Mouse (Mus musculus) MEL-GATA-1-ER (cell line): ENCODE measurements around the gene Rasgrf2.

Experiments used
- DNase-seq: peaks from one replicate; pipeline ENCODE4 v3.0.0-alpha.2; 2012; ENCODE audit warnings: low read depth; ENCODE audit errors: extremely low read depth

The Rasgrf2 gene

DNA sequence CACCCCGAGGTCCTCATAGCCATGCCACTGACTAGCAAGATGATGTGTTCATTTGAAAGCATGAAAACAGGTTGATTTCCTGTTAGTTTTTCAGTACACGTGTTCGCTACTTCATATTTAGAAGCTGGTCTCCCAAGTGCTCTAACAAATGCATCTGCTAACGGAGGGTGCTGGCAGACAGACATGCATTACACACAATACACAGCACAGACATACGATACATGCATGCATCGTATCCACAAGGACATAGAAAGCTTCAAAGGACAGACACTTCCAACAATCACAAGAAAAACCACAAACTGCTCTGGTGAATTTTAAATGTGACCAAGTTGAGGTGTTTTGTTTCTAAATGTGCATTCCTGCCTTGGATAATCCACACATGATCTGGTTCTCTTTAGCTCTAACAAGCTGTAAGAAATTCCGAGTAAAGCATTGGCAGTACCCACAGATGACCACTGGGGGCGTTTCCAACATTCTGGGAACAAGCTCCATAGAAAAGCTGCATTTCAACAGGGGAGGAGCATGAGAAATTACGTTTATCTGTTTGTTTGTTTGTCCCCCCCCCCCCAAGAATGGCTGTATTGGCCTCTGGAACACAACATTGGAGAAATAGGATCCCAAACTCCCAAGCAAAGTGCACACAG, 249.5 kb downstream of the Rasgrf2 start:
- DNase-seq, result peak; percentile 12

DNA sequence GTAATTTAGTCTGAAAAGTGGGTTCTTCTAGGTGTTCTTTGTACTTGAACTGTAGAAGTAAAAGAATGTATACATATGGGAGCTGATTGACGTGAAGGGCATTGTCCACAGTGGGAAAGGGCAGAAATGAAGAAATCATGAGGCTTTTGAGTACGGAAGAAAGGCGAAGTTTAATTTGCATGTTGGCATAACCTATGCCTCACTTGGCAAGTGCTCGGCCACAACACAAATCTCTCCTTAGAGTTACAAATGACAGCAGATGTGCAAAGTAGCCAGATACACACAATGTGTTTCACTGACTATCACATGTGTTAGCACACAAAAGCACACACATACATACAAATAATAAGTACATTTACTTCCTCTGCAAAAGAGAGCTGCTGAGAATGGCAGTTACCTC, 251.2 kb downstream of the Rasgrf2 start:
- no peak for DNase-seq

DNA sequence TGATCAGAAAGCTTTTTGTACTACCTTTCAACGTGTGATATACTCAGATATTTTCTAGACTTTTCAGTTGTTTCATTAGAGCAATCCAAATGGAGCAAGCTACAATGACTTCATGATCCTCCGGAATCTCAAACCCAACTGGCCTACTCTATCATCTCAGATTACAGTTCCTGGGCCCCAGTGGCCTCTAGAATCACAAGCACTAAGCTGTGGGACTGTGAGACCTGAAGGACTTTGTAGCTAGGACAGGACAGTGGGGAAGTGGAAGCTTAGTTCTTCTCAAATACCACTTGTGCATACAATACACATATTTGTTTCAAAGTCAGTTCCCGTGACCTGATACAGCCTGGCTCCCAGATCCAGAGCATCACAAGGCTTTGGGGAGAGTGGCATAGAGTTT, 253.5 kb downstream of the Rasgrf2 start:
- DNase-seq, result no peak

DNA sequence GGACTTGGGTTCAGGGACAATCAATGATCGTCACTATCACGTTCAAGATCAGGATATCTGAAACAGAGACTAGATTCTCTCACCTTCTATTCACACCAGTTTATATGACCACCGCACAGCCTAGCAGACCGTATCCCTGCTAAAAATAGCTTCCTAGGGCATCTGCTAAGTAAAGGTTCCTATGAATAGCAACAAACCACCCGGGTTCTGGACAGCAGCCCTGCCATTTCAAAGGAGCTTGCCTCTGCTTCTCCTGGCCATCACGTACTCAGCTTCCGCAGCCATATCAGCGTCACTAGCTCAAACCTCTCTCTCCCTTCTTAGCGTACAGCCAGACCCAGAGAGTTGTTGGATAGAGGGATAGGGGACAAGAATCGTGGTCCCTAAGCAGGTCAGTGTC, 254.1 kb downstream of the Rasgrf2 start:
- DNase-seq, result no peak

DNA sequence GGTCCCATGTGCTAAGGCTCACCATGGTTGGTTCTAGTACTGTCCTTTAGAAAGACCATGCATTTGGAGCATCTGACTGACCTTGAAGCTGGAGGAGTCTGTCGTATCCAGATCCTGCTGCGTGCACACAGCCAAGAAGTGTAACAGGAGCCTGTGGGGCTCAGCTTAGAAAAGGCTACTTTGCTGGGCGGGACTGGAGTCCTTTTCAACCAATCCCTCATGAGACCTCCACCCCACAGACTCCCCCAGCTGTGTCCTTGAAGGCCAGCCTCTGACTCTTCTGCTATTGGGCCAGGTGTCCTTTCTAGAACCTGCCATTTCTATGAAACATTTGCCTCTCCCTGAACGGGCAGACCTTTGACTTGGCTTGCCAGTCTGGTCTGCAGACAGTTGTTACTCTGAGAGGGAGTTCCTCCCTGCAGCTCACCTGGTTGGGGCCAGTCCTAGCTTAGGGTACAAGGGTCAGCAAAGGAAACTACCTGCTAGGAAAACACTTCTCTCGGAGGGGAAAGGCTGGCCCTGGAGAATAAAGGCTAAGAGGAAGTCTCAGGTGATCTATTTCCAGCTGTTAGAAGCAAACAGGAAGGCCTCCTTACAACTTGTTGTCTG, 254.6 kb downstream of the Rasgrf2 start, which contains the start of gene Ckmt2:
TSS of gene Ckmt2 (minus strand) at position 145 of the 609 bp plus-strand sequence.
- no peak for DNase-seq

DNA sequence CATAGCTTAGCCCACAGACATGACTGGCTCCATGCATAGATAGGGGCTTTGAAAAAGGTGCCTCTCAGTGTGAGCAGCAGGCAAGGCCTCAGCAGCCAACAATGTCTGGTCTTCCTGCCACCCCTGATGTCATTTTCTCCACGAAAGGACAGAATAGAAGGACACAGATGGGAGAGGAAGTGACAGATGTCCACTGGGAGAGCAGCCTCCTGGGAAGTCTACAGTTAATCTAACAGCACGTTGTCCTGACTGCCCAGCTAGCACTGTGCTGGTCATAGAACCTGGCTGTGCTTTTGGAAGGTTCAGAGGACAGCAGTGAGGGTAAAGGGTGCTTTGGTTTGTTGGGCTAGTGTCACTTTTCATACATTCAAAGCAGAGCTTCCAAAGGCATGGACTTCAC, 255.9 kb downstream of the Rasgrf2 start:
- no peak for DNase-seq

DNA sequence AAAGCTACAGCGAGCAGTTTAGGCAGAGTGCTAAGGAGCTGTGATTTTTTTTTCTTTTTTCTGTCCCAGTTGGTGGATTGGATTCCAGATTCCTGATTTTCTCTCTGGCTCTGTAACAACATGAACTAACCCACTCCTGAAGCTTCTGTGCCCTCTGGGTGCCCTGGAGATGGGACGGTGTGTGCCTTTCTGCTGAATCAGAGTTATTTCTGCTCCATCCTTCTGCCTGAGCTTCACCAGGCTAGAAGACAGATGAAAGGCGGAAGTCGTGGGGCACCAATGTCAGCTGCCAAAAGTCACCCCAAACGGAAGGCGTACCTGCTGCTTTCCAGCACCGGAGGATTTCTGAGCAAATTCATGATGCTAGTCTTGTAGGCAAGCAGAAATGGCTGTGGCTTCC, 256.9 kb downstream of the Rasgrf2 start:
- no peak for DNase-seq

DNA sequence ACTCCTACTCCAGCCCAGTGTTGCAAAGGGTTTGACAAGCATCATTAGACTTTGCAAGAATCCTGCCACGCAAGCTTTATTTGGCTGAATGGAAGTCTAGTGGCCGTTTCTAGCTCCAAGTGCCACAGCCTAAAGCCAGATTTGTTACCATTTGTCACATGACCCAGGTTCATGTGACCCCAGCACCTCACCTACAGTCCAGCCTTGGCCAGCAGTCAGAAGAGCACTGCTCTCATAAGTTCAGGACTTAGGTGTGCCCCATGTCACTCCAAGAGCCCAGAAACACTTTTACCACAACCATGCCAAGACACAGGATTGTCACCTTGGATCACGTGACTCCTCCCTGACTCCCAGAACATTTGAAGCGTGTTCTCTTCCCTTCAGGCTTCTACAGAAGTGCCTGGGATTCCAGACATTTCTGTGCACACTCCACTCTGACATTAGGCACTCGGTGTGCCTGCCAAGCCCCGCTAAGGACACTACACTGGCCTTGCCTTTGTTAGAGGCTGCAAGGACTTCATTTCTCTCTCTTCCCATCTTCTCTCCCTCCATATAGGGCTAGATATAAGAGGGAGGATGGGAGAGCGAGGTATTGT, 257.6 kb downstream of the Rasgrf2 start:
- no peak for DNase-seq

DNA sequence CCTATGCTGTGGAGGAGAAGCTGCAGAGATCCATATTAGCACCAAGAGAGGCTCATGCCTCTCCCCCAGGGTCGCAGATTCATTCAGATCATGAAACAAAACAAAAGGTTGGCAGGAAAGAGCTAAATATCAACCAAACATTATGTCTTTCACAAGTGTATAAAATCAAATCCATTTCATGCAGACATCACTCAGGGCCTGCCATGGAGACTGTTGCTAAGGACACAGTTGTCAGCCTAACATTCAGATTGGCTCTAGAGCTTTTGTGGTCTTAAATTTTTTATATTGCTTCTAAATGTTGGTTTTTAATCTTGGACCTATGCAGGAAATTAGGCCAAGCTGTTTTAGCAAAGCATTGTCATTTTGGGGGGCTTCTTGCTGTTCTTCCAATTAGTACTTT, 262.9 kb downstream of the Rasgrf2 start:
- no peak for DNase-seq

DNA sequence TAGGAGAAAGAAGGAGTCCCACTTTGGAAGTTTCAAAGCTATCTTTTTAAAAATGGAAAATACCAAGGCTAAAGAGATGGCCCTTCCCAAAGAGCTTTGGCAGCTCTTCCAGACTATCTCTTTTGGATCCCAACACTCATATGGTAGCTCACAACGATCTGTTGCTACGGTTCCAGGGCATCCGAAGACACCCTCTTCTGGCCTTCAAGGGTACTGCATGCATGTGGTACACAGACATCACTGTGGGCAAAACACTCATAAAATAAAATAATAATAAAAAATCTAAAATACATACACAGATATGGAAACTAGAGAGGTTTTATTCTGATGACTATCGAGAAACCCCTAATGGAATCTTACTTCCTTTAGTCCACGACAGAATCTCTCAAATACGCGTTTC, 272.6 kb downstream of the Rasgrf2 start:
- DNase-seq, result peak; percentile 13

DNA sequence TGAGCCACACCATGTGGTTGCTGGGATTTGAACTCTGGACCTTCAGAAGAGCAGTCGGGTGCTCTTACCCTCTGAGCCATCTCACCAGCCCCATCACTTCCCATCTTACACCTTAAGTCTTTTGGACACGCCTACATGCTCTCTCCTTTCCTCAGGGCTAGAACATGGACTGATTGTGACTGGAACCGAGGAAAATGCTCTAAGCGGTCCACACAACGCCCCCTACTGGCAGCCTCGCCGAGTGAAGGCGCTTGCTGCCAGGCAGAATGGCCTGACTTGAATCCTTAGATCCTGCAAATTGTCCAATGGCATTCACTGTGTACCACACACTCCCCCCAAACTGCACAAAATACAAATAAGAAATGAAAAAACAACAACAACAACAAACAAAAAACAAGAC, 274.0 kb downstream of the Rasgrf2 start:
- DNase-seq, result peak; percentile 13

DNA sequence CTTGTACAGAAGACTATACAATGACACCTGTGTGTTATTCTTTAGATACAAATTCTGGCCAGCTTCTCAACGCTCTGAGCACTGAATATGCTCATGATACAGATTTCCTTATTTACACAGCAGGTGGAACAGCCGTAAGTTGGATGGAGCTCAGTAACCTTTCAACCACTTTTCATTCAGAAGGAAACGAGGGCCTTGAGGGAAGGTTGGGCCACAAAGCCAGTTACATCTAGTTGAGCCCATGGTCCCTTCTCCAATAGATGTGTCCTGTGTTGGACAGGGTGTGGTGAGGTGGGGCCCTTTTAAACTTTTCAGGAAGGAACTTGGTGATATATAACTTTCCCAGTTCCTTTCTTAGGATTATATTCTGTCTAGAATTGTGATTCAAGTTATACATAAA, 277.0 kb downstream of the Rasgrf2 start:
- no peak for DNase-seq
